Mouse (Mus musculus): ENCODE results near the gene Nt5c2.
"Not testable (repeated sequence)": the region's sequence is repeated elsewhere in the genome, so short reads cannot be mapped to it uniquely, and the experiment has no call there.

Gene Nt5c2

DNA sequence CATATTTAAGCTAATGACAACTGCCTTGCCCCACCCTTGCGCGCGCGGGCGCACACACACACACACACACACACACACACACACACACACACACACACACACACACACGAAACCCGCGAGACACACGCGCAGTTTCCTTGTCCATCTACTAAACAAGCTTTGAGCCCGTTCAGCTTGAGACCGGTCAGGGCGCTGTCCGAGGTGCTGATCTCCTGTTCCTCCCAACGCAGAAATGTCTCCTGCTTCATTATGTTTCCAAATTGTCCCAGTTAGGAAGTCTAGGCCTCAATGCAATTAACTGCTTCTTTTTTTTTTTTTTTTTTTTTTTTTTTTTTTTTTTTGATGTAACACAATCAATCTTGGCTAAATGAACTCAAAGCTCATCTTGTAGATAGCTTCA lies 1.5 kb upstream of the Nt5c2 start:
- DNase-seq (ENCODE audit: low spot score in 2 of 2) = peak in 1 of 2 experiments; percentile 37

DNA sequence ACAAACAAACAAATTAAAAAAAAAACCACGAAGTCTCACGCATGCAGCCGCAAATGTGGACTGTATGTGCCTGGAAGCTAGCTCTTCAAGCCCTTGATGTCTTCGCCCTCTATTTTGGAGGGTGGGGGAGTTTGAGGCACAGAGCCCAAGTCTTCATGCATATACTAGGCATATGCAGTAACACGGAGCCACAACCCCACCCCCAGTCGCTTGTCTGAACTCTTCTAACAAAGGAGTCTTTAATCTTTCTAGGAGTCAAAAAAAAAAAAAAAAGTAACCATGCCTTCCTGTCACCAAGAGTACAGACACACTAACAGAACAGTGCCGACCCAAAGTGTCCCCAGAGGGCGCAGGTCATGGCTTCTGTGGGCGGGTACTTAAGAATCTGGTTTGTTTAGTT lies 1.0 kb upstream of the Nt5c2 start:
- DNase-seq (ENCODE audit: low spot score in 2 of 2) = no peak

- DNase-seq (ENCODE audit: low spot score in 2 of 2) = no peak
Observed at GRCm38 (mm10) chr19:47015396-47015795, 443 bp upstream of the Nt5c2 start.

DNA sequence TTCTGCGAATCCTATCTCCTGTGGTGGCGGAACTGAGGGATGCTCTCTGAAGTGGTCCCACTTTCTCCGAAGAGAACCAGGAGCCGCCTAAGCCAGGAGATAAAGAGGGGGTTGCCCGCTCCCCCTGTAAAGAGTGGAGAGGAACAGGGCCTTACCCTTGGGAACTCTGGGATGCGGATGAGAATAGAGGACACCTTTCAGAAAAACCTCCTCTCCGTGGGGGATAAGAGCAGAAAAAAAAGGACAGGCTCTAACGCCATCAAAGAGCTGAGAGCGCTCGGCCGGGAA lies 850 bp downstream of the Nt5c2 start:
- DNase-seq (ENCODE audit: low spot score in 2 of 2) = no peak

DNA sequence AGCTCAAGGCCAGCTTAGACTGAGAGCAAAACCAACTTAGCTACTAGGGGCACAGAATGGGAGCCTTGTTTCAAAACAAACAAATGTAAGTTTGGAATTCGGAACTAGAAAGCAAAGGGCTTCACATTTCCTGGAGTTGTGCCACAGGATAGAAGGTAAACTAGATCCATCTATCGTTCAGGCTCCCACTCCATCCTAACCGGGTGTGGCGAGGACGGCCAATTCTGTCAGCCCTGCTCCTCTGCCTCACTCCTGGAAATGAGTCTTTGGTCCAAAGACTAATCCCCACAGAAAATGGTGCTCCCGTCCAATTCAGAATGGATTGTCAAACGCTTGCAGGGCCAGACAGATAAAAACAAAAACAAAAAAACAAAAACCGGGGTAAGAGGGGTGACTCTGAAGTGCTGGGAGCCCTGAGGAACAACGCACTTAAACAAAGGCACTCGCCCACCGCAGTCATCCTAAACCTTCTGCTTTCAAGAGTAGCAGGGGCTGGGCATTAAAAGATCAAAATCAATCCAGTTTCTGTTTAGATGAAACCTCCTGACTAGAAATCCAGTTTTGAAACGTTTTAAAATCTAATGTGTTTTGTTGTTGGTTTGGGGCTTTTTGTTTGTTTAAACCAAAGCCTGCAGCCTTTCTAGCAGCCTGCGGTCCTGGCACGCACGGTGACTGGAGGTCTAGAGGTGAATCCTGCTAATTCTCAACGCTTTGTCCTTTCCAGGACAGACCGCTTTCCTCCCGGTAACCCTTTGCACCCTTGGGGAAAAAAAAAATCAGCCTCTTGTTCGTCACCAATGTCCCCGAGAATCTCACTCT lies 1.4 kb downstream of the Nt5c2 start:
- DNase-seq (ENCODE audit: low spot score in 2 of 2) = no peak

GRCm38 (mm10) chr19:47012521-47013130 lies 2.3 kb downstream of the Nt5c2 start:
- DNase-seq (ENCODE audit: low spot score in 2 of 2) = no peak

DNA sequence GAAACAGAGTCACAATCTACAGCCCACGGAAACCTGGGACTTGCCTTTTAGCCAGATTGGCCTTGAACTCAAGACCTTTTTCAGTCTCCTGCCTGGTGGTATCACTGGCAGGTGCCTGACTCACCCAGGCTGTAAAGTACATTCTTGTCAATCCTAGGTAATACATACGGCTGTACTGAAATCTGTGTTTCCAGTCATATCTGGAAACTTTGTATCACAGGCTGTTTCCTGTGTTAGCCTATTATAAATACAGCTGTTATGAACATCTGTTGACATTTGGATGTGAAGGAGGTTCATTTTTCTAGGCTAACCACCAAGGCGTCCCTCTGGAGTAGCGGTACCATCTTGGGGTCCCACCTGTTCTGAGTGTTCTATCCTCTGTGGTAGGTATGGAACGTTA lies 5.0 kb downstream of the Nt5c2 start:
- DNase-seq (ENCODE audit: low spot score in 2 of 2) = no peak

DNA sequence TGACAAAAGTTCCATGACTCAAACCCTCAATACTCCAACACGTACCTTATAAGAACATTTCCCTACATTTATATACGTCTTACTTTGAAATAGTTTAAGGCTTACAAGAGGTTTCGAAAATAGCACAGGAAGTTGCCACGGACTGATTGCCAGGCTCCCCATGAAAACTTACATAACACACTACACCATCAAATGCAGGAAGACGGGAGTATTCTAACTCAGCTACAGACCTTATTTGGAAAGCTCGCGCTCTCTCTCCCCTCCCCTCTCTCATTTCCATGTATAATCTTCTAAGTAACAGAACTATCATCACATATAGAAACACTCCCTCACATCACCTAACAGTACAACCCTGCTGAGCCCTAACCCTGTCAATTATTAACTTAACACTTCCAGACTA lies 5.5 kb downstream of the Nt5c2 start:
- no peak for DNase-seq (ENCODE audit: low spot score in 2 of 2)

GRCm38 (mm10) chr19:47006321-47006720 lies 8.6 kb downstream of the Nt5c2 start:
- DNase-seq (ENCODE audit: low spot score in 2 of 2) = no peak

DNA sequence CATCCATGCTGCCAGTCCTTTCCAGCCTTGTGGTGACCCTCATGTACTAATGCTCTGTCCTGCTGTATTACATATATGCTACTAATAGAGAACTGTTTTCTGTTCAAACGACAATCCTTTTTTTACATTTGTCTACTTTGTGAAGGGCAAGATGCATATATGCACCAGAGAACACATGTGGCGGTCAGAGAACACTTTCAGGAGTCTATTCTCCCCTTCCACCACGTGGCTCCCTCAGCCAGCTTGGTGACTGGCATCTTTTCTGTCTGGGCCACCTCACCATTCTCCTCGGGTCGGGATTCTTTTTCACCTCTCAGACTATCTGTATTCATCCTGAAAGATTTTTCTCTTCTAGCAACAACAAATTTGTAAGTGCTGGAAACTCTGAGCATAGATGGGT lies 9.1 kb downstream of the Nt5c2 start:
- DNase-seq (ENCODE audit: low spot score in 2 of 2) = no peak

DNA sequence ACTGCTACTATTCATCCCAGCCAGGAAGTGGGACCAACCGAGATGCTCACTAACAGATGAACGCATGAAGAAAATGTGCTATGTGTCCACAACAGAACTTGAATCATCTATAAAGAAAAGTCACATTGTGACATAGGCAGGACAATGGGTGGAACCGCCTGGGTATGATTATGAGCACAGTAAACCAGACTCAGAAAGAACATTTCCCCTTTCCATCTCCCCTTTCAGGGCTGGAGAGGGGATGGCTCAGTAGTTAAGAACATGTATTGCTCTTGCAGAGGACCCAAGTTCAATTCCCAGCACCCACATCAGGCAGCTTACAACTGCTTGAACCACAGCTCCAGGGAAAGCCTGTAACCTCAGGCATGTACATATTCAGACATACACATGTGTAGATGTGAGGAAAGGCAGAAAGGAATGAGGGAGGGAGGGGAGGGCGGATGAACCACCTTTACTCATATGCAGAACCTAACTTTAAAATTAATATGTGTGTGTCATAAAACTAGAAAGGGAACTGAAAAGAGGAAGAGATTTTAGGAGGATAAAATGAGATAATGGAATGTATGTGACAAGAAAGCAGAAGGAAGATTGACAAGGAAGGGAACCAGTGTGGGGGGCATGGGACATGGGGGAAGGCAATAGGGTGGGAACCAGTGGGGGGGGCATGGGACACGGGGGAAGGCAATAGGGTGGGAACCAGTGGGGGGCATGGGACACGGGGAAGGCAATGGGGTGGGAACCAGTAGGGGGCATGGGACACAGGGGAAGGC lies 11.0 kb downstream of the Nt5c2 start:
- no peak for DNase-seq (ENCODE audit: low spot score in 2 of 2)

- DNase-seq (ENCODE audit: low spot score in 2 of 2) = not testable (repeated sequence)
Observed at GRCm38 (mm10) chr19:47000357-47000756, 14.6 kb downstream of the Nt5c2 start.

DNA sequence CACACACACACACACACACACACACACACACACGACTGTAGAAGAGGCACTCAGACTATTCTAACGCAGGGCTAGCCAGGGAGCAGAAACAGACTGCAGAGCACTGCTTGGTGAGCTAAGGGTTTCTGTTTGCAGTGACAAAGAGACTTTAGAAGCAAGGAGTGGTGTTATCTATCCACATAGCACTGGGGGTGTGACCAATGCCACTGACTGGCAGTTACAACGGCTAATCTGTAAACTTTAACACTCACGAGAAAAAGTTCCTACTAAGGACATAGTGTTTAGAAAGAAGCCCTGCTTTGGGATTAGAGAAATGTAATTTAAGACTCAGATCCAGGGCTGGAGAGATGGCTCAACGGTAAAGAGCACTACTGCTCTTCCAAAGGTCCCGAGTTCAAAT lies 15.2 kb downstream of the Nt5c2 start:
- no peak for DNase-seq (ENCODE audit: low spot score in 2 of 2)

DNA sequence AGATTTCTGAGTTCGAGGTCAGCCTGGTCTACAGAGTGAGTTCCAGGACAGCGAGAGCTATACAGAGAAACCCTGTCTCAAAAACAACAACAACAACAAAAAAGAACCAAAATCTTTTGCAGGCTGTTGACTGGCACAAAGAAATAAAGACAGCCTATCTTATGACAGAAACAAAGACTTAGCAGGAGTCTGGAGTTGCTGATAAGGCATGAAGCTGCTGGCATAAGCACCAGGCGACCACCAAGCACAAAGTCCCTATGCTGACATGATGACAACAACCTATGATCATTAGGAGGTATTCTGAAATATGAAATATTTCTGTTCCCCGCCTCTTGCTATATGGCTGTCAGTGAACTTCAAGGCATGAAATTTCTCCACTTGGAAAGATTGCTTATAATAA lies 16.0 kb downstream of the Nt5c2 start:
- DNase-seq (ENCODE audit: low spot score in 2 of 2) = no peak

DNA sequence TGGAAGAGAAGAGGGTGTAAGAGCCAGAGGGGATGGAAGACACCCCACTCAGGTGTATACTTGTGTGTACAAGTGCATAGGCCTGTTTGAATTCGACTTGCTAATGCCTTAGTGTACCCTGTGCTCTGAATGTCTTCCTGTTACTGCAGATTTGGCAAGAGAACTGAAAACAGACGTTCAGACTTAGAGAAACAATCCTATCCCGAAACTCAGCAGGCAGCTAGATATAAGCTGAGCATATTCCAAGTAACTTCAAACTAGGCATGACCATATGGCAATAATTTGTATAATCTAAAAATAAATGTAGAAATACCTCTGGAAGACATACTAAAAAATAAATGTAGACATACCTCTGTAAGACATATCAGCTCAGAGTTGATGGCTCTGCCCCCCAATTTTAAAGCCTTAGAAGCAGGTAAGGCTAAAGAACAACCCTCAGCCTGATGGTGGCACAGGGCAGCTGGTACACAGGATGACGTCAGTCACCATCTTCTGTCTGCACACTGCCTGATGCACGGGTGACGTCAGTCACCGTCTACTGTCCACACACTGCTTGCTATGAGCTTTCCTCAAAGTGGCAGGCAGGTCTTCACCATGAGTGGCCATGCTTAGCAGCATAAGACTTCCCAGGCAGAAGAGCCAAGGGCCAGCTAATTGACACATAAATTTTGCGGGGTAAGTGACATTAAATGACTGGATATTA lies 16.6 kb downstream of the Nt5c2 start:
- DNase-seq (ENCODE audit: low spot score in 2 of 2) = no peak

- no peak for DNase-seq (ENCODE audit: low spot score in 2 of 2)
Observed at GRCm38 (mm10) chr19:46996095-46996494, 18.9 kb downstream of the Nt5c2 start.

DNA sequence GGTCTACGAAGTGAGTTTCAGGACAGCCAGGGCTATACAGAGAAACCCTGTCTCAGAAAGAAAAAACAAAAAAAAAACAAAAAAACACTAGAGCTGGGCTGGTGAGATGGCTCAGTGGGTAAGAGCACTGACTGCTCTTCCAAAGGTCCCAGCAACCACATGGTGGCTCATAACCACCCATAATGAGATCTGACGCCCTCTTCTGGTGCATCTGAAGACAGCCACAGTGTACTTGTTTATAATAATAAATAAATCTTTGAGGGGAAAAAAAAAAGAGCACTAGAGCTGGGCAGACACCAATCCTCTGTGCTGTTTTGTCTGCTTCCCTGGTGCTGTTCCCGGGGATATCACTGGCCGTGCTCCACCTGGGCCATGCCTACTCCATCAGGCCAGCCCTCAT lies 22.6 kb downstream of the Nt5c2 start:
- DNase-seq (ENCODE audit: low spot score in 2 of 2) = not testable (repeated sequence)

DNA sequence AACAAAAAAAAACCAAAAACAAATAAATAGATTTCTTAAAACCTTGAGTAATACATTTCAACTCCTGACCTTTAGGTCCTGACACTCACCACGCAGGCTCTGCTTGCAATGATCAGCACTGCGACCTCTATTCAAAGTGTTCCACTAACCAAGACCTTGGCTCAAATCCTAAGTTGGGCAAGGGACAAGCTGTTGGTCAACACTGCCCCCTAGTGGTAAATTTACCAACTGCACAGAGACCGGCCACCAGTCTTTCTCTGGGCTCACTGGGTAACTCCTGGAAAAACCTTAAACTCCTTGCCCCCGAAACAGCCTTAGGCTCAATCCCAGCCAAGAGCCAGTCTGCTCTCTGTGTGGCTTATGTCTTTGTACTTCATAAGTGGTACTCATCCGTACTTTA lies 23.8 kb downstream of the Nt5c2 start:
- peak; percentile 78 to 82 for DNase-seq (ENCODE audit: low spot score in 2 of 2)

DNA sequence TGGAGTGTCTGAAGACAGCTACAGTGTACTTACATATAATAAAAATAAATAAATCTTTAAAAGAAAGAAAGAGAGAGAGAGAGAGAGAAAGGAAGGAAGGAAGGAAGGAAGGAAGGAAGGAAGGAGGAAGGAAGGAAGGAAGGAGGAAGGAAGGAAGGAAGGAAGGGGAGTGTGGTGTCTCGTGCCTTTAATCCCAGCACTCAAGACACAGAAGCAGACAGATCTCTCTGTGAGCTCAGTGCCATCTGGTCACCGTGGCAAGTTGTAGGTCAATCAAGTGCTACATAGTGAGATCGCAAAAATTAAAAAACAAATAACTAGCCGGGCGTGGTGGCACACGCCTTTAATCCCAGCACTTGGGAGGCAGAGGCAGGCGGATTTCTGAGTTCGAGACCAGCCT lies 24.3 kb downstream of the Nt5c2 start:
- not testable (repeated sequence) for DNase-seq (ENCODE audit: low spot score in 2 of 2)

DNA sequence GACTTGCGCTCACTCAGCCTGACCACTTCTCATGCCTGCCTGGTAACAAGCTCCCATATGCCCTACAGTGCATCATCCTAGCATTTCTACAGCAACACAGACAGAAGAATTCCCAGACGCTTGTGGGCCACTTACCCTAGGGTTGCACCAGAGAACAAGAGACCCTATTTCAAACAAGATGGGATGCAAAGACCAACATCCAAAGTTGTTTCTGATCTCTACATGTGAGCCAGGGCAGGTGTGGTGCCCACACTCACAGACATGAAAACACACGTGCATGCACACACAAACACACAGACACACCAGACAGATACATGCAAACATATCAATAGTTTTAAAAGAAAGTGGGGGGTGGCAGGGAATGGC lies 24.8 kb downstream of the Nt5c2 start:
- DNase-seq (ENCODE audit: low spot score in 2 of 2) = no peak

- DNase-seq (ENCODE audit: low spot score in 2 of 2) = no peak
Observed at GRCm38 (mm10) chr19:46989479-46990152, 25.3 kb downstream of the Nt5c2 start.

Data from natural killer cell, adult 2 months (primary cell).